Mouse (Mus musculus): ENCODE data around the gene Bmp3.

- no peak for TF ChIP-seq CTCF (IDR thresholded peaks at IDR 0.05; ENCODE audit: low read depth)
- no peak for TF ChIP-seq EP300 (optimal IDR thresholded peaks at IDR 0.05)
Observed at GRCm38 (mm10) chr5:98804761-98805160, 49.5 kb upstream of the Bmp3 start.
